Mouse (Mus musculus): Measurements from ENCODE around the gene Fam170b. TPM values are rescaled to one million over a fixed set of nuclear protein-coding genes. Genes with fewer than 3 reads are reported as not detected.

Gene Fam170b
- total RNA-seq, 1 experiment from 2014 or later, result 0.67 TPM

DNA sequence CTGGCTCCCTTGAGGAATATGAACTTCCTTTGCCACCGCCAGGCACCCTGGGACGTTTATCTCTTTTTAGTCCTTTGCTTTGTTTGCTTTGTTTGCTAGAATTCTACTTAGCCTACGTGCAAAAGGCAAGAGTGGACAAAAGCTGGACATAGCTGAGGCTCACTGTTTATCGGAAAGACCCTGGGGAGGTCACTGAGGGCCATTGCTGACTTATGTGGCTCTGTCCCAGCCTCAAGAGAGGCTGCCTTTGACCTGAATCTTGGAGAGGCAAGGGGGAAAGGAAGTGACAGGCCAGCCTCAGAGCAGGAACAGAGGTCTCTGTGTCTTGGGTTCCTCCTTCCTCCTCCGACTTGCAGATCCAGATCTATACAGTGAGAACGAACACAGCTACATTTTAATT is 43.8 kb downstream of the Fam170b start:
- no peak for ATAC-seq (replicated peaks; ENCODE audit: insufficient number of reproducible peaks, low FRiP score, low TSS enrichment, poor library complexity, severe bottlenecking)

DNA sequence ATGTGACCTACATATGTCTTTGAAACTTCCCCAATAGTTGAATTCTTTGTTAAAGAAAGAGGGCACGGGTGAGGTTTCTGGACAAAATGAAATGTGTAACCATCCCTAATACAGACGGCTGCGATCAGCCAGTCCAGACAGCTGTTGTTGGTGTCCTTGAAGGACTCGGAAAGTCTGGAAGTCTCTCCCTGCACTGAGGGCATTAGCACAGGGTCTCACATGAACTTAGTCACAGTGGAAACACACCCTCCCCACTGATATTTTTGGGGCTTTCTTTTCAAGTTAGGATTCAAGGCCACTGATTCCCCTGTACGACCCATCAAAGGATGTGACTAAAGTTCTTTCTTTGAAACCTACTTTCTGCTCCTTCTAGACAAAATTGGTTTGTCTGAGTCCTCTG is 46.6 kb downstream of the Fam170b start:
- no peak for ATAC-seq (replicated peaks; ENCODE audit: insufficient number of reproducible peaks, low FRiP score, low TSS enrichment, poor library complexity, severe bottlenecking)

DNA sequence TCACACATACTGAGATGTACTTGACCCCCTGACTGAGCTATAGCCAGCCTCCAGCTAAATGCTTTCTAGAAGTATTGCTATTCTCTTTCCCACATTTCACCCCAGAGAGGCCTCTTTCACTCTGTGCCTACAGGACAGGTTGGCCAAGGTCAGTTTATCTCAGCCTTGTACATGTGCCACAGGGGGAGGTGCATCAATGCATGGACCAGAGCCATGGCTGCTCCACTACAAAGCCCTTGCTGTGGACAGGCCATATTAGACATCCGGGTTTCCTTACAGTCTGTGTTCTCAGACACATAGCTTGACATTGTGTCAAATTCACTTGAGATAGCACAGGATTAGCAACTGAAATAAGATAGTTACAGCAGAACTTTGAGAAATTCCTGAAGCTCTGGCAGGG is 47.9 kb downstream of the Fam170b start:
- ATAC-seq (replicated peaks; ENCODE audit: insufficient number of reproducible peaks, low FRiP score, low TSS enrichment, poor library complexity, severe bottlenecking), result no peak

Other genes with a start within 250 kb of the Fam170b start
- gene Prrxl1, start 234.6 kb upstream of the Fam170b start, total RNA-seq (2017), result not detected in 3 replicates
- 0.11 TPM in 1 of 3 replicates, not detected in the others for gene 3425401B19Rik, start 148.7 kb upstream of the Fam170b start, total RNA-seq (2017)
- gene Tmem273, start 48.0 kb upstream of the Fam170b start, total RNA-seq (2017), result 1.5 to 3.5 TPM in 2 of 3 replicates, not detected in the other
- gene Vstm4, start 22.8 kb downstream of the Fam170b start, total RNA-seq (2017), result not detected in 3 replicates
- gene Lrrc18, start 157.4 kb downstream of the Fam170b start, total RNA-seq (2017), result 0.58 to 1.6 TPM (median 0.75 TPM) in 3 replicates